Mouse (Mus musculus) bone marrow macrophage, adult 2 months (primary cell): ENCODE measurements around the gene P3h1.

ENCODE experiments used
- CTCF ChIP-seq: IDR thresholded peaks from 2 replicates; pipeline ENCODE4 v1.5.1; 2012; ENCODE audit warnings: low read depth, mild to moderate bottlenecking, low read length, moderate library complexity
- POLR2A ChIP-seq: IDR thresholded peaks from 2 replicates; pipeline ENCODE4 v1.6.1; 2012; ENCODE audit warnings: mild to moderate bottlenecking, low read depth, low read length, borderline replicate concordance

DNA sequence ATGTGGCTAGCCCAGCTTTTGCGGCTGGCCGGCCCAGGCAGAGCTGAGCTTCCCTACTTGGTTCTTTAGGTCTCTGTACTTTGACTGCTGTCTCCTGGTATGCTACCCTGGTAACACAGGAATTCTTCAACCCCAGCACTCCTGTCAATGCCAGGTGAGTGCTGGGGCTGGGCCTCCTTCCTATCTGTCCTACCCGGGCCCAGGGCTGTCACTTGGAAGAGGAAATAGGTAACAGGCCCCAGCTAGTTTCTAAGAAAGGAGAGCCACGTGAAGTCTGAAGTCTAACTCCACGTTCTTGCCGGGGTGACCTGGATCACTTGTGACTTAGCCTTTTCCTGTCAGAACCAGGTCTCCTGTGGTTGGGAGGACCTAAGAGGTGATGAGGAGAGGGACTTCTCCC, 24.4 kb downstream of the P3h1 start:
- TF ChIP-seq CTCF = no peak
- TF ChIP-seq POLR2A = no peak
